Mouse (Mus musculus) thymus, postnatal 25 days (tissue): Measurements from ENCODE around the gene Smim13.

Source experiments
- DNase-seq: peaks from one replicate; pipeline ENCODE4 v3.0.0; 2022

Gene Smim13

GRCm38 (mm10) chr13:41291466-41291974 is 41.9 kb downstream of the Smim13 start:
- DNase-seq, result no peak

GRCm38 (mm10) chr13:41293595-41293994 is 44.0 kb downstream of the Smim13 start:
- DNase-seq, result no peak

- no peak for DNase-seq
These were observed 46.2 kb downstream of the Smim13 start for GRCm38 (mm10) chr13:41295886-41296285.

GRCm38 (mm10) chr13:41296396-41296795 is 46.8 kb downstream of the Smim13 start:
- no peak for DNase-seq

GRCm38 (mm10) chr13:41298533-41298932 is 48.9 kb downstream of the Smim13 start:
- no peak for DNase-seq

GRCm38 (mm10) chr13:41298996-41299395 is 49.4 kb downstream of the Smim13 start:
- no peak for DNase-seq

GRCm38 (mm10) chr13:41300037-41300436 is 50.4 kb downstream of the Smim13 start:
- no peak for DNase-seq

- DNase-seq, result peak; percentile 87
These were observed 53.1 kb downstream of the Smim13 start for GRCm38 (mm10) chr13:41302716-41303115.

GRCm38 (mm10) chr13:41320749-41321148 is 71.1 kb downstream of the Smim13 start:
- DNase-seq, result no peak

- DNase-seq, result no peak
These were observed 71.8 kb downstream of the Smim13 start for GRCm38 (mm10) chr13:41321433-41321832.

GRCm38 (mm10) chr13:41324631-41325030 is 75.0 kb downstream of the Smim13 start:
- DNase-seq, result no peak

GRCm38 (mm10) chr13:41325346-41325745 is 75.7 kb downstream of the Smim13 start:
- DNase-seq, result no peak

- DNase-seq, result no peak
These were observed 76.5 kb downstream of the Smim13 start for GRCm38 (mm10) chr13:41326134-41326533.
